Mouse (Mus musculus) brown adipose tissue, adult 24 weeks (tissue): ENCODE measurements at regions not wholly inside any gene's neighbourhood (a gene's known extent, or its start where the extent isn't known, plus 50 kb on each side); places are given as distances from the start of the nearest gene placed in this dataset.

Source experiments
- H3K27ac ChIP-seq: fragments of 200-500 bp; replicated peaks from 2 replicates; pipeline ENCODE4 v1.5.1; 2012; ENCODE audit warnings: low read depth, mild to moderate bottlenecking, low read length
- H3K4me1 ChIP-seq: fragments of 200-500 bp; 2 replicates; pipeline ENCODE4 v1.6.1; 2012; ENCODE audit warnings: low read length, mixed read lengths; ENCODE audit not compliant: control insufficient read depth, insufficient read depth, insufficient read length
- H3K4me3 ChIP-seq: fragments of 200-500 bp; 2 replicates; pipeline ENCODE4 v1.5.1; 2012; ENCODE audit warnings: low read depth, mild to moderate bottlenecking, low read length, moderate library complexity; ENCODE audit not compliant: insufficient read depth

DNA sequence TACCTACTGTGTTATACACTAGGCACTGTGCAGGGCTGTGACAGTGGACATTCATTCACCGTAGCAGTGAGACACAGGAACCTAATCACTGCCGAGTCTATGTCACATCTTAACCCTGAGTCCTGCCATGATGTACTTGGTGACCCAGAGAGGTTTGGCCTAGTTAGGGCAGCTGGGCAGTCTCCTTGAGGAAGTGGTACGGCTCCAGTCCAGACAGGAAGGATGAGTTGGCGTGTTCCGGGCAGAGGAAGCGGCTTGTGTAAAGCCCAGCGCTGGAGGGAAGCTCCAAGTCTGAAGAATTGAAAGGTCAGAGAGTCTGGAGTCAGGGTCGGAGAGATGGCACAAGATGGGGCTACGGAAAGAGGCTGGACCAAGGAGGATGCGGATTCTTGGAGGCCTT, 99.4 kb upstream of the Smim15 start:
- no peak overlapping the region for H3K4me3 ChIP-seq
- H3K27ac ChIP-seq: no peak overlapping the region
- H3K4me1 ChIP-seq: no peaks in the 10 kb centered on the region

DNA sequence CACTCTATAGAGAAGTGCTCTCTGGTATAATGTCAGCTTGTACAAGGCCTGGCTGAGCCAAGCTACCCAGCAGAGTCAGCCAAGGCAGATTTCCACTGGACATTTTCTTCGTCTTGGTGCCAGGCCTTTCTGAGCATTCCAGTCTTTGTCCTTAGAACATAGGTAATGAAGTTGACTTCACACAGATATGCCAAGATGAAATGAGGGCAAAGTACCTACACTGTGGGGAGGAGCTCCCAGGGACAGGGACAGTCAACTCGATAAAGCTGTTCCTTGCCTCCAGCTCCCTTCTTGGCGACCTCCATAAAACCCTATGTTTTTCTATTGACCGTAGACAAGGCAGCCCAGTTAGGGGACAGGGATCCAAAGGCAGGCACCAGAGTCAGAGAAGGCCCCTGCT, 101.3 kb upstream of the Smim15 start:
- H3K27ac ChIP-seq: no peak overlapping the region
- H3K4me3 ChIP-seq: no peak overlapping the region
- H3K4me1 ChIP-seq: no peaks in the 10 kb centered on the region

DNA sequence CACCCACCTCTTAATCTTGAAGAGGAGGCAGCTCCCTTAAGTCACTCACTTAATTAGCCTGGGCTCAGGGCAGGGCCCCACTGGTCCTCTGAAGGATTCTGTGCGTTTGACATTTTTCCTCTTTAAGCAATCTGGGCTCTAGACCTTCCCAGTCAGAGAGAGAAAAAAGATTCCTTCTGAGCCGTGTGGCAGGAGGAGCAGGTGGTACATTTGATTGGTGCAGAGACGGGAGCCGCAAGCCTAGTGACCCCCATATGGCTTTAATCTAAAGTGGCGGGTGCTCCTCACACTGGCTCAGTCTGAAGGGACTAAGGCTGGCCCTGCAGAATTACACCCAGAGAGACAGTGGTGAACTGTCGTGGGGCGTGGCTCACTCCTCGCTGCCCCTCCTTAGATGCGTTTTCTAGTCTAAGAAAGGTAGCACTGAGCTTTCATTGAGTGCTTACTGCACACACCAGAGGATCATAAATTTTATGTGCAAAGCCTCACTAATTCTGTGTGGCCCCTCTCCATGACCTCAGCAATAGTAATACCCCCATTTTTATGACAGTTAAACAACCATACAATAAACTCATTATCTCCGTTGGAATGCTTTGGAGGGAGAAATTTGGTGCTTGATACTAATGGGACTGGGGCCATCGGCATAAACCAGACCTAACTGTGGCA, 101.8 kb upstream of the Smim15 start:
- H3K4me3 ChIP-seq: no peak overlapping the region
- H3K4me1 ChIP-seq: no peaks in the 10 kb centered on the region

DNA sequence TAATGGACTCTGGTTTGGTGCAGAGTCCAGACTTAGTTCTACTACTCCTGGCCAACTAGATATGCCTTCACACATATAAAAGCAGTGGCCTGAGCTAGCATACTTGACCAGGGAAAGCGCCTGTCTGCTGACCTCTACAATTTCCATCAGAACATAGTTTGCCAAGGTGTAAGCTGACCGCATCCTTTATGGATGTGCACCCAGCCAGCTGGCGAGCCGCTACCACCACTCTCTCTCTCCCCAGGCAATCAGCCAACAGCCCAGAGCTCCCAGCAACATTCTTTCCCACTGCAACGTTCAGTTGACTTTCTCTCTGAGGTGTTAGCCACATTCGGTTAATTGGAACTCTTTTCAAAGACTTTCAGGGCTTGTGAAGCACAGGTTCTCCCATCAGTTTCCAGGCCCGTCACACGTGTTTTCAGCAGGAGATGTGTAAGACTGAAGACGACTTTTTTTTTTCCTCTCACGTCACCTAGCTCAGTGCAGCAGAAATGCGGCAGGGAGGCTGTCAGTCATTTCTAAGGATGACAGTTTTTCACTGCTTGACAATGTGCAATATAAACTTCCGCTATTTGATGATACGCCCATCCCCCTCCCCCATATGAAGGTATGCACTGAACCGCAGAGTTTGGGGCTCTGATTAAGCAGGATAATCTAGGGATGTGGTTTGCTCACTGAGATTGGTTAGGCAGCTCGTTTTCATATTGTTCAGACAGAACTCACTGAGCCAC, 104.2 kb upstream of the Smim15 start:
- Histone ChIP-seq H3K4me1 (no peaks in the 10 kb centered on the region), H3K4me3 (no peak overlapping the region), H3K27ac (no peak overlapping the region)

More for the DNA sequence above, 101.8 kb upstream of the Smim15 start:
- no peak overlapping the region for H3K27ac ChIP-seq

DNA sequence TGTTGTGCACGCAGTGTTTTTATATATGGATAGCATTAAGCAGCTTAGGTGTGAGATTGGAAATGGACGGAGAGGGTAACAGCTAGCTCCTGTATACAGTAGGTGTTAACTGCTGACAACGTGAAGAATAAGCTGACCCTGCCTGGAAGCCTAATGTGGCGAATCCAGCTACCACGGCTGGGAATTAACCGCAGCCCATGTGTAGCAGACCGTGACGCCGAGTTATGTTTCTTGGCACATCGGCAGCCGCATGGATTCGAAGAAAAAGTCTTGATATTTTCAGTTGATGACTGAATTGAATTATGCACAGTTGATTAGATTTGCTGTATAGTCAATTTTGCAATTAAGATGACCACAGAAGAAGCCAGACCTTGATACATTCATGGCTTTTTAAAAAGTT, 108.6 kb upstream of the Smim15 start:
- H3K27ac ChIP-seq: no peak overlapping the region
- no peak overlapping the region for H3K4me3 ChIP-seq
- no peaks in the 10 kb centered on the region for H3K4me1 ChIP-seq

DNA sequence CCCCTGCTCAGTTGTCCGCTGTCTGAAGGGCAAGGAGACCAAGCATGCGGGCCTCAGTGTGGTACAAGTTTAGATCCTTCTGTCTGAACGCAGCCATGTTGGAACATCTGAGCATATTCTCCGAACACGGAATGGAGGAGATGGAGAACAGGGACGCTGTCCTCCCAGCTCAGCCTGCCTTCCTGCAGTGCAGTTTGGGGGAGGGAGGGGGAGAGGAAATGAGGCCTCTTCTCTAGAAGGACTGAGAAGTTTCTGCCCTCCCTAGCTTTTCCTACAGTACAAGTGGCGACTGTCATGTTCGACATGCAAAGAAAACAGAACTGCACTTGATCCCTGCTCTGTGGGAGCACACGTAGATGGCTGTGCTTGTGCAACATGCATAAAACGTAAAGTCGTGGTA, 109.6 kb upstream of the Smim15 start:
- no peaks in the 10 kb centered on the region for H3K4me1 ChIP-seq
- H3K4me3 ChIP-seq: no peak overlapping the region
- no peak overlapping the region for H3K27ac ChIP-seq

DNA sequence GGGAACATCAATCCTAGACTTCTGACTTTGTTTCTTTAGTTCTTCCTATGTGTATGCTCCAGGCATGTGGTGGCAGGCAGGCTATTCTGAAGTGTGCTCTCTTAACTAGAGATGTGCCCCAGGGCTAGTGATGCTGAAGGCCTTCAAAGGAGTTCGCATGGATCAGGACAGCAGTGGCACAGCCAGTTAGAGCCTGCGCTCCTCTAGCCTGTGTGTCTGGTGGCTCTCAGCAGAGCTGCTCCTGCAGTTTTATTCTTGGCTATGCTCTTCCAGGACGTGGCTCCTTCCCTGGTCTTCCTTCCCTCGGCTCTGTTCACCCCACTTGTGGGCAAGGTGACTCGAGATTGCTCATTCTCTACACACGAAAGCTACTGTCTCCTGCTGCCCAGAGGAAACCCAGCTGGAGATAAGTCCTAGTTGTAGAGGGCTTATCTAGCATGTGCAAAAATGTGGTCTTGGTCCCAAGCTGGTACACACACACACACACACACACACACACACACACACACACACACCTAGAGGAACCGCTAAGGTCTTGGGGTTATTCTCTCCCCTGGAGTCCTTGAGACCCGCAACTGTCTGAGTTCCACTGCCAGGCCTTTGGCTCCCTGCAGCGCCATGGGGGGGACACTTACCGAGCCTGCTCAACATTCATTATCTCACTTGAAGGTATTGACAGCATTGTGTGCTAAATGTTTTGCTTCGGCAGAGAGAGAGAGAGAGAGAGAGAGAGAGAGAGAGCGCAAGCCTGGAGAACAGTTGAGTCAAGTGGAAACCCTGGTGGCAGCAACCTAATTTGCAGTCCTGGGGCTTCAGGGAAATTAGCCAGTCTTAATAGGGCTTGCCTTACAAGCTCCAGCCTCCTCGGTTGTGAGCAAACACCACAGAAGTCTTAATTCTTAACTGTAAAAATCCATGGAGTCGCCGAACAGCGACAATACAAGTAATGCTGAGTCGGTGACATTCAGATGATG, 110.4 kb upstream of the Smim15 start:
- no peak overlapping the region for H3K4me3 ChIP-seq

DNA sequence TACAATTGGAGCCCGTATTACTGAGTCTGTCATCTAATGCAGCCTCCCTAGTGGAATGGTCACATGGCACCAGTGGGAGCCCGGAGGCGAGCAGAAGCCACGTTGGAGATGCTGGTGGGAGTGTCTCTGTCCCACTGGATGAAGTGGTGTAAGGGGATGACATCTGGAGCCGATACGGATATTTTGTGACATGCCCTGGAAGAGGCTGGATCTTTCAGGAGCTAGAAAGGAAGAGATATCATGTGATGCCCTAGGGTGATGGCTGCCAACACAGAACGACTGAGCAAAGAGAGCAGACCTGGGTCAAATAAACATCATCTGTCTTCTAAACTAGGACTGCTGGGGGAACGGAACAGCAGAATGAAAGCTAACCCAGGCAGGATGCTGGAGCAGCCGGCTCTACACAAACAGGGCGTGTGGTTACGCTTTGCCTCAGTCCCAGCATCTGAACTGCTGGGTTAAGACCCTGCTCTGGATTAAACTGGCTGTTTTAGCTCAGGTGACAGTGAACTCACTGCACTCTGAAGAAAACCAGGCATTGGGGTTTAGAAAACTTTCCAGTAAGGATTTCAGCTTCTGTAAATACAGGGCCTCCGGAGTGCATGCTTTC, 111.7 kb upstream of the Smim15 start:
- H3K27ac ChIP-seq: no peak overlapping the region

More for the DNA sequence above, 110.4 kb upstream of the Smim15 start:
- Histone ChIP-seq H3K27ac (no peak overlapping the region), H3K4me1 (no peaks in the 10 kb centered on the region)

DNA sequence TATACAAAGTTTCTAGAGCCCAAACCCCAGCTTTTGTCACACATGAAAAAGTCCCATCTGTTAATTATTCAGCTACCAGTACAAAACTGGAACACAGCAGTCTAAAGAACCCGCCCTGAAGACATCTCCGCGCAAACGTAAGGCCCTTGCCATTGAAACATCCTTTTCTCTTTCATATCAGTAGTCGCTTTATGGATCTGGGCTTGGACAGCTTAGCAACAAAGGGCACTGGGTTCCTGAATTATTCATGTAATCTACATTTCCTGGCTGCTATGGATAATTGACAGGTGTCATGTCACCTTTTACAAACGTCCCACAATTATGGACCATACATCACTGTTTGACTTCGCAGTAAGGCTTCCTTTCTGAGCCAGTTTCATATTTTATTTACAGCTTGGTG, 113.0 kb upstream of the Smim15 start:
- H3K4me3 ChIP-seq: no peak overlapping the region
- H3K4me1 ChIP-seq: no peaks in the 10 kb centered on the region
- H3K27ac ChIP-seq: no peak overlapping the region

More for the DNA sequence above, 111.7 kb upstream of the Smim15 start:
- Histone ChIP-seq H3K4me1 (no peaks in the 10 kb centered on the region), H3K4me3 (no peak overlapping the region)

DNA sequence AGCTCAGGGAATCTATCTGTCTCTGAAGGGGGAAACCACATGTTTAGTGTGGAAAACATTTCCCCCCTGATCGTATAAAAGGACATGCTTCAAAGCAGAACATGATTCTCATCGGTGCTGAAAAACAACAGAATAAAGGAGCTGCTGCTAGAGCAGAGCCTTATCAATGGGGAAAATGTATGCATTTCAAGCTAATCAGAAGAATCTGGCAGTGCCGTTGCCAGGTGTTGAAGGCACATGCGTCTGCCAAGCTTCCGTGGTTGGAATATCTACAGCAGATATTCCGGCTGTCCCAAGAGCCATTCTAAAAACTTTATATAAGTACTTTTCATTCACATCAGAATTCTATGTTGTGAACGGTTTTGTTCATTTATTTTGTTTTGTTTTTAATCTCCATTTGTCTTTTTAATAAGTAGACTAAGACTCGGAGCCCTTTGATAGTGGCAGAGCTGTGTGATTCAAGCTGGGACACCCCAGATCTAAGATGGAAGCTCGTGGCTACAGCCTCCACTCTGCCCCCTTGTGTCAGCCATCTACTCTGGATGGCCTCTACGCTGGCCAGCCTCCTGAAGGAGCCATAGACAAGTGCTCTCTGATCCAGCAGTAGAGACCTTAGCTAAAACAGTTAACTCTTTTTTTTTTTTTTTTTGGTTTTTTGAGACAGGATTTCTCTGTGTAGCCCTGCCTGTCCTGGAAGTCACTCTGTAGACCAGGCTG, 116.6 kb upstream of the Smim15 start:
- Histone ChIP-seq H3K27ac (no peak overlapping the region), H3K4me3 (no peak overlapping the region), H3K4me1 (no peaks in the 10 kb centered on the region; the same call in 1 of the 2 replicates)

DNA sequence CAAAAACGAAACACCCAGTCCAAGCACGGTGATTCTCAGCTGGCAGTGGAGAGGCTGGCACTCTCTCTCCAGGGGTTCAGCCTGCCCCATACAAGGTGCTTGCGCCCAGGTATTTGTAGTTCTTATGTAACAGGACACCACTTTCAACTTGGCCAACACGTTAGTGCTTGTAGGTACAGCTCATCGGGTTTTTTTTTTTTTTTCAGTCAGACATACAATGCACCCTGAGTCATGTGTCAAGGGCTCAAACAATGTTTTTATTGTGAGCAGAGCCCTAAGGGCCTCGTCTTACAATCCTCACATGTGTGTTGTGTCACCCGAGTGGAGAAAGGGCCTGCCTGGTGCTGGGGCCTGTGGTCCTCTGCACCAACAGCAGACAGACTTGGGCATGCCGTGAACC, 118.8 kb upstream of the Smim15 start:
- Histone ChIP-seq H3K4me1 (no peaks in the 10 kb centered on the region; the same call in 1 of the 2 replicates), H3K4me3 (no peak overlapping the region), H3K27ac (no peak overlapping the region)

DNA sequence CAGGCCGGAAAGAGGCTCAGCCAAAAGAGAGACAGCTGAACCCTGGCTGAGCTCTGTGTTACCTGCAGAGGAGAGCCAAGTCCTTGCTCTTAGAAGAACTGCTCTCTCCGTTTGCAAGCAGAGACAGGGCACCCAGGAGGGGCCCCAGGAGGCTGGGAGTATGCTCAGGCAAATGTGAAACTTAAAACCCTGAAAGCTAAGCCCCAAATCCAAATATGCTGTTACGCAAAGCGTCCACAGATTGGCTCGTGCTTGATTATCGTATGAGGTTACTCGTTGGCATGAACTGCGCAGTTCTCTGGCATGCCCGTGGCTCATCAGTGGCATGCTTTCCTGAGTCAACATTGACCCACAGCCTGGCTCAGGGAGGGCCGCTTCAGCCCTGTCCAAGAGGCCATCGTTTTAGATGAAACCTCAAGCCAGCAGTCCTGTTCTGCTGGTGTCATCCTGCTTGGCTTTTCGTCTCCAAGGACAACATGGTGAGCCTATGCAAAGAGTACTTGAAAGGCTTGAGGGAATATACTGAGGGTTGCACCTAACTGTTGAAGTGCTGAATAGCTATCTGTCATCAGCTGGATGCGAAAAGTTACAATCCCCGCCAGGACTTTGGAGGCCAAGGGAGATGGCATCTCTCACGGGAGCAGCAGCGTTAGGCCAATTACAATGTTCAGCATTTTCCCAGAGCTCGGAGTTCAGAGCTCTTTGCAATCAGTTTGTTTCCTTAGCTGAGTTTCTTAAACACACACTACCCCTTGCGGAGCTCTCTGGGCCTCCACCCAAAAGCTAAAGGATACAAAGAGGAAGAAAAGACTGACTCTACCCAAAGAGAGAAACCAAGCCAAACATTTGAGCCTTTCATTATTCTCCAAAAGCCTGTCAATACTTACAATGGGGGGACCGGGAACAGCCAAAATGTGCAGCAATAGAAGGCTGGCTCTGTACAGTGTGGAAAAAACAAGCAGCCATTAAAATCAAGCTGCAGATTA, 120.8 kb upstream of the Smim15 start:
- H3K27ac ChIP-seq: no peak overlapping the region
- no peaks in the 10 kb centered on the region; the same call in 1 of the 2 replicates for H3K4me1 ChIP-seq
- no peak overlapping the region for H3K4me3 ChIP-seq

DNA sequence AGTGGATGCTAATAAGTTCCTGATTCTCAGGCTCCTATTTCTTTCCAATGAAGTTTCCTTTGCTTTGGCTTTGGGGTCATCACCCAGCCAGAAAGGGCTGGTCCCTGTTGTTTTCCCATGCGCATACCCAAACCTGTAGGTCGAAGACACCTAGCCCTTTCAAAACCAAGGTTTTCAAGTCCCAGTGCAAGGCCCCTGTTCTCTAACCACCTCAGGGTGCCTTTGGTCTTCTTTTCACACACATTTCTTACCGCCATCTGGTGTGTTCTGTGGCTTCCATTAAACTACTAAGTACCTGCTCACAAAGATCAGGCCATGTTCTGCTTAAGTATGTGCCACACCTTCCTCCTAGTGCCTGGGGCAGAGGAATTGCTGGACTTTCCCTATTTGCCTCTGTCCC, 124.8 kb upstream of the Smim15 start:
- no peaks in the 10 kb centered on the region; the same call in 1 of the 2 replicates for H3K4me1 ChIP-seq
- H3K27ac ChIP-seq: no peak overlapping the region
- no peak overlapping the region for H3K4me3 ChIP-seq
